Mouse (Mus musculus): ENCODE results near the gene Lhfpl3. TPM values are rescaled to one million over a fixed set of nuclear protein-coding genes. Genes with fewer than 3 reads are reported as not detected.

Lhfpl3 gene
- polyA plus RNA-seq, 1 experiment from 2014 or later = 0.46 TPM

- Histone ChIP-seq H3K9me3 (no peaks in the 10 kb centered on the region), H3K27me3 (replicated peaks; ENCODE audit: low read depth, poor library complexity, severe bottlenecking) (no peaks in the 10 kb centered on the region), H3K36me3 (replicated peaks) (no peaks in the 10 kb centered on the region), H3K27ac (replicated peaks) (no peak overlapping the region), H3K4me3 (no peak overlapping the region), H3K4me1 (no peaks in the 10 kb centered on the region)
- 86% methylated on average over 5 of the region's 5 CpGs for WGBS
- DNase-seq (ENCODE audit: low spot score) = no peak
Observed at GRCm38 (mm10) chr5:23051458-23051857, 305.6 kb downstream of the Lhfpl3 start.

- H3K27ac ChIP-seq (replicated peaks) = no peak overlapping the region
- no peaks in the 10 kb centered on the region for H3K9me3 ChIP-seq
- no peaks in the 10 kb centered on the region for H3K27me3 ChIP-seq (replicated peaks; ENCODE audit: low read depth, poor library complexity, severe bottlenecking)
- H3K4me1 ChIP-seq = no peaks in the 10 kb centered on the region
- no peak for DNase-seq (ENCODE audit: low spot score)
- WGBS = 76% methylated on average over 1 of the region's 1 CpGs
- no peaks in the 10 kb centered on the region for H3K36me3 ChIP-seq (replicated peaks)
- no peak overlapping the region for H3K4me3 ChIP-seq
Observed at GRCm38 (mm10) chr5:23094894-23095293, 349.0 kb downstream of the Lhfpl3 start.

- Histone ChIP-seq H3K27me3 (replicated peaks; ENCODE audit: low read depth, poor library complexity, severe bottlenecking) (no peaks in the 10 kb centered on the region), H3K27ac (replicated peaks) (no peak overlapping the region), H3K36me3 (replicated peaks) (no peaks in the 10 kb centered on the region), H3K4me3 (no peak overlapping the region), H3K9me3 (no peaks in the 10 kb centered on the region), H3K4me1 (no peaks in the 10 kb centered on the region)
- DNase-seq (ENCODE audit: low spot score) = no peak
- 76% methylated on average over 2 of the region's 2 CpGs for WGBS
Observed at GRCm38 (mm10) chr5:23106536-23106935, 360.7 kb downstream of the Lhfpl3 start.

GRCm38 (mm10) chr5:23111307-23111706 lies 365.4 kb downstream of the Lhfpl3 start:
- no peak for DNase-seq (ENCODE audit: low spot score)
- Histone ChIP-seq H3K36me3 (replicated peaks) (no peaks in the 10 kb centered on the region), H3K4me1 (no peaks in the 10 kb centered on the region), H3K27ac (replicated peaks) (no peak overlapping the region), H3K4me3 (no peak overlapping the region), H3K27me3 (replicated peaks; ENCODE audit: low read depth, poor library complexity, severe bottlenecking) (no peaks in the 10 kb centered on the region), H3K9me3 (no peaks in the 10 kb centered on the region)
- WGBS = 84% methylated on average over 6 of the region's 6 CpGs

- Histone ChIP-seq H3K4me3 (no peak overlapping the region), H3K27ac (replicated peaks) (no peak overlapping the region), H3K36me3 (replicated peaks) (no peaks in the 10 kb centered on the region), H3K27me3 (replicated peaks; ENCODE audit: low read depth, poor library complexity, severe bottlenecking) (no peaks in the 10 kb centered on the region), H3K4me1 (no peaks in the 10 kb centered on the region), H3K9me3 (no peaks in the 10 kb centered on the region)
- 90% methylated on average over 4 of the region's 4 CpGs for WGBS
- DNase-seq (ENCODE audit: low spot score) = no peak
Observed at GRCm38 (mm10) chr5:23114249-23114648, 368.4 kb downstream of the Lhfpl3 start.

- Histone ChIP-seq H3K27ac (replicated peaks) (no peak overlapping the region), H3K4me1 (no peaks in the 10 kb centered on the region), H3K36me3 (replicated peaks) (no peaks in the 10 kb centered on the region), H3K9me3 (no peaks in the 10 kb centered on the region), H3K4me3 (no peak overlapping the region), H3K27me3 (replicated peaks; ENCODE audit: low read depth, poor library complexity, severe bottlenecking) (no peaks in the 10 kb centered on the region)
- DNase-seq (ENCODE audit: low spot score) = no peak
- 72% methylated on average over 2 of the region's 2 CpGs for WGBS
Observed at GRCm38 (mm10) chr5:23126851-23127250, 381.0 kb downstream of the Lhfpl3 start.

- Histone ChIP-seq H3K9me3 (no peaks in the 10 kb centered on the region), H3K27me3 (replicated peaks; ENCODE audit: low read depth, poor library complexity, severe bottlenecking) (no peaks in the 10 kb centered on the region), H3K4me1 (peaks cover 3% of the 10 kb centered on the region; the same call in 1 of the 2 replicates), H3K36me3 (replicated peaks) (no peaks in the 10 kb centered on the region), H3K27ac (replicated peaks) (no peak overlapping the region), H3K4me3 (no peak overlapping the region)
- DNase-seq (ENCODE audit: low spot score) = no peak
- WGBS = 76% methylated on average over 9 of the region's 9 CpGs
Observed at GRCm38 (mm10) chr5:23140183-23140921, 394.5 kb downstream of the Lhfpl3 start.

GRCm38 (mm10) chr5:23153210-23153609 lies 407.4 kb downstream of the Lhfpl3 start:
- no peak overlapping the region for H3K4me3 ChIP-seq
- no peaks in the 10 kb centered on the region for H3K27me3 ChIP-seq (replicated peaks; ENCODE audit: low read depth, poor library complexity, severe bottlenecking)
- WGBS = 86% methylated on average over 4 of the region's 4 CpGs
- no peak for DNase-seq (ENCODE audit: low spot score)
- H3K4me1 ChIP-seq = no peaks in the 10 kb centered on the region
- no peaks in the 10 kb centered on the region for H3K9me3 ChIP-seq
- H3K27ac ChIP-seq (replicated peaks) = no peak overlapping the region
- no peaks in the 10 kb centered on the region for H3K36me3 ChIP-seq (replicated peaks)

GRCm38 (mm10) chr5:23154439-23154838 lies 408.6 kb downstream of the Lhfpl3 start:
- WGBS = 98% methylated on average over 1 of the region's 1 CpGs
- H3K4me1 ChIP-seq = no peaks in the 10 kb centered on the region
- no peaks in the 10 kb centered on the region for H3K27me3 ChIP-seq (replicated peaks; ENCODE audit: low read depth, poor library complexity, severe bottlenecking)
- H3K36me3 ChIP-seq (replicated peaks) = no peaks in the 10 kb centered on the region
- no peak overlapping the region for H3K4me3 ChIP-seq
- H3K27ac ChIP-seq (replicated peaks) = no peak overlapping the region
- no peaks in the 10 kb centered on the region for H3K9me3 ChIP-seq
- DNase-seq (ENCODE audit: low spot score) = no peak

GRCm38 (mm10) chr5:23165947-23166350 lies 420.1 kb downstream of the Lhfpl3 start:
- no peak for DNase-seq (ENCODE audit: low spot score)
- Histone ChIP-seq H3K36me3 (replicated peaks) (no peaks in the 10 kb centered on the region), H3K4me3 (no peak overlapping the region), H3K27me3 (replicated peaks; ENCODE audit: low read depth, poor library complexity, severe bottlenecking) (no peaks in the 10 kb centered on the region), H3K27ac (replicated peaks) (no peak overlapping the region), H3K9me3 (no peaks in the 10 kb centered on the region), H3K4me1 (peaks cover 7% of the 10 kb centered on the region; the same call in 1 of the 2 replicates)
- WGBS = 18% methylated on average over 6 of the region's 6 CpGs

GRCm38 (mm10) chr5:23166658-23167057 lies 420.8 kb downstream of the Lhfpl3 start:
- Histone ChIP-seq H3K4me3 (no peak overlapping the region), H3K9me3 (no peaks in the 10 kb centered on the region), H3K27ac (replicated peaks) (no peak overlapping the region), H3K36me3 (replicated peaks) (no peaks in the 10 kb centered on the region), H3K4me1 (peaks cover 7% of the 10 kb centered on the region; the same call in 1 of the 2 replicates), H3K27me3 (replicated peaks; ENCODE audit: low read depth, poor library complexity, severe bottlenecking) (no peaks in the 10 kb centered on the region)
- 84% methylated on average over 1 of the region's 1 CpGs for WGBS
- DNase-seq (ENCODE audit: low spot score) = no peak

- Histone ChIP-seq H3K9me3 (no peaks in the 10 kb centered on the region), H3K4me3 (no peak overlapping the region), H3K27ac (replicated peaks) (no peak overlapping the region), H3K36me3 (replicated peaks) (no peaks in the 10 kb centered on the region), H3K4me1 (no peaks in the 10 kb centered on the region), H3K27me3 (replicated peaks; ENCODE audit: low read depth, poor library complexity, severe bottlenecking) (no peaks in the 10 kb centered on the region)
- DNase-seq (ENCODE audit: low spot score) = no peak
- WGBS = 77% methylated on average over 6 of the region's 6 CpGs
Observed at GRCm38 (mm10) chr5:23189633-23190032, 443.8 kb downstream of the Lhfpl3 start.

- no peak overlapping the region for H3K27ac ChIP-seq (replicated peaks)
- no peak for DNase-seq (ENCODE audit: low spot score)
- H3K27me3 ChIP-seq (replicated peaks; ENCODE audit: low read depth, poor library complexity, severe bottlenecking) = no peaks in the 10 kb centered on the region
- no peaks in the 10 kb centered on the region for H3K36me3 ChIP-seq (replicated peaks)
- WGBS = 74% methylated on average over 4 of the region's 4 CpGs
- H3K9me3 ChIP-seq = no peaks in the 10 kb centered on the region
- no peak overlapping the region for H3K4me3 ChIP-seq
- no peaks in the 10 kb centered on the region for H3K4me1 ChIP-seq
Observed at GRCm38 (mm10) chr5:23196879-23197278, 451.0 kb downstream of the Lhfpl3 start.

Data from embryonic facial prominence, embryonic 10.5 days (tissue).